Mouse (Mus musculus) heart, embryonic 14.5 days (tissue): Measurements from ENCODE around the gene Noc3l. TPM values are rescaled to one million over a fixed set of nuclear protein-coding genes. Genes with fewer than 3 reads are reported as not detected.

ENCODE experiments used
- ATAC-seq: fragments of 200-750 bp; cut with Nextera tagmentation; 2 replicates; pipeline ENCODE4 v1.8.0; 2017; ENCODE audit warnings: low read depth, moderate TSS enrichment; ENCODE audit not compliant: insufficient number of reproducible peaks, insufficient read depth, low FRiP score
- H3K27ac ChIP-seq, 2 experiments: fragments of 200-500 bp in 1 of 2; fragments of 300-500 bp in 1 of 2; sonication (generic) in 1 of 2; replicated peaks in 1 of 2; 2 replicates each; pipeline ENCODE4 v1.5.1; 2012 to 2014; ENCODE audit warnings: low read depth in 2 of 2, low read length in 2 of 2, control low read depth in 1 of 2, mild to moderate bottlenecking in 1 of 2, mixed read lengths in 1 of 2; ENCODE audit not compliant: control insufficient read depth in 1 of 2, insufficient read depth in 1 of 2
- H3K27me3 ChIP-seq: fragments of 300-500 bp; sonication (generic); 2 replicates; pipeline ENCODE4 v1.6.1; 2014; ENCODE audit warnings: mild to moderate bottlenecking, low read length, control low read depth; ENCODE audit not compliant: control insufficient read depth, insufficient read depth
- H3K36me3 ChIP-seq: fragments of 300-500 bp; sonication (generic); 2 replicates; pipeline ENCODE4 v1.6.1; 2014; ENCODE audit warnings: mild to moderate bottlenecking, control low read depth, low read length, mixed read lengths; ENCODE audit not compliant: control insufficient read depth, insufficient read depth
- H3K4me1 ChIP-seq, 2 experiments: fragments of 200-500 bp in 1 of 2; fragments of 300-500 bp in 1 of 2; sonication (generic) in 1 of 2; 2 replicates each; pipeline ENCODE4 v1.6.1; 2012 to 2014; ENCODE audit warnings: low read length in 2 of 2, control low read depth in 1 of 2, mixed read lengths in 1 of 2; ENCODE audit not compliant: control insufficient read depth in 2 of 2, insufficient read depth in 2 of 2
- H3K4me2 ChIP-seq: fragments of 300-500 bp; sonication (generic); 2 replicates; pipeline ENCODE4 v1.6.1; 2014; ENCODE audit warnings: mild to moderate bottlenecking, low read length
- H3K4me3 ChIP-seq, 2 experiments: fragments of 200-500 bp in 1 of 2; fragments of 300-500 bp in 1 of 2; sonication (generic) in 1 of 2; 2 replicates each; pipeline ENCODE4 v1.5.1; 2012 to 2014; ENCODE audit warnings: low read length in 2 of 2, mild to moderate bottlenecking in 2 of 2, control low read depth in 1 of 2, low read depth in 1 of 2, moderate library complexity in 1 of 2; ENCODE audit not compliant: control insufficient read depth in 1 of 2, insufficient read depth in 1 of 2
- H3K9ac ChIP-seq: fragments of 300-500 bp; sonication (generic); 2 replicates; pipeline ENCODE4 v1.6.1; 2014; ENCODE audit warnings: mild to moderate bottlenecking, low read length
- H3K9me3 ChIP-seq: fragments of 300-500 bp; sonication (generic); 2 replicates; pipeline ENCODE4 v1.6.1; 2016; ENCODE audit warnings: low read length, control low read depth; ENCODE audit not compliant: control insufficient read depth
- WGBS: fragments of 180-500 bp; shearing (Covaris S2); extraction: QIAGEN DNeasy Blood & Tissue Kit; methylation state at CpG from one replicate; pipeline ENCODE4 v1.1.7; 2014; 5-methylcytosine and 5-hydroxymethylcytosine counted together
- polyA plus RNA-seq: library from polyadenylated mRNA; unstranded; fragments of >200 nt; fragmentation: Nextera tagmentation; extraction: Ambion mirVana; gene quantifications from 2 replicates; pipeline ENCODE4 v1.2.1, GENCODE M21; 2014

Gene Noc3l
- polyA plus RNA-seq, 1 experiment from 2014 or later: 4.3 TPM

DNA sequence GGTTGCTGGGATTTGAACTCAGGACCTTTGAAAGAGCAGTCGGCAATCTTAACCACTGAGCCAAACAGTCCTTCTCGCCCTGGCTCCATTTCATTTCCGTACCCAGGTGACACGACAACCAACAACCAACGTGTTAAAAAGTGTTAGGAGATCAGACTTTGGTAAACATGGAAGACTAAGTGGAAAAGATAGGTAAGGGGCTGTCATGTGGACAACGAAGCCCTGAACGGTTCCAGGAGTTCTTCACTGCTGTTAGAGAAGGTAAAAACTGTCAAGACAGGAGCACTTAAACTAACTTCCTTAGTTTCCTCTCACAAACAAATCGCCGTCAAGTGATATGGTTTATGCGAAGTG is 17.0 kb upstream of the Noc3l start:
- H3K27ac ChIP-seq: peak overlapping the region; percentile 74 to 89
- 0 out of 4 replicates have a peak, but pooled peaks cover 0 to 6% of the 10 kb centered on the region in 2 experiments for H3K4me1 ChIP-seq
- WGBS: 26% methylated on average over 10 of the region's 10 CpGs
- peak overlapping the region; percentile 65 for H3K4me2 ChIP-seq
- H3K4me3 ChIP-seq: peak overlapping the region; percentile 82 to 91
- peak overlapping the region; percentile 89 for H3K9ac ChIP-seq
- no peaks in the 10 kb centered on the region for H3K9me3 ChIP-seq
- ATAC-seq: no peak
- H3K36me3 ChIP-seq: no peaks in the 10 kb centered on the region
- no peaks in the 10 kb centered on the region for H3K27me3 ChIP-seq

DNA sequence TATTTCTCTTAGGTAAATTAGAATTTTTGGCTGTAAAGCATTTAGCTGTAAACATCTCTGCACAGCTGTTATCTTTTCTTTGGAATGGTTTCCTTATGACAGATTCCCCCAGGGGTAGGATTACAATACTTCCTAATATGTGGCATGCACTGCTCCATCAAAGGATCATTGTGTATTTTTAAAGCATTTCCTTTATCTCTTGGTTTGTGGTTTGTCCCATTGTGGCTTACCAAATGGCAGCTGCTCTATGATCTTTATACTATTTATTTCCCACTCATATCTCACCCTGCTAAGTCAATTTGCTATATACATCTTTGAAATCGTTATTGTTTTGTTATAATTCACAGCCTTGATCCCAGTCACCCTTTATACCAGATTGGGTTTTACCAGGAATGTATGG is 14.2 kb upstream of the Noc3l start:
- Histone ChIP-seq H3K4me2 (no peak overlapping the region), H3K36me3 (no peaks in the 10 kb centered on the region), H3K4me3 (no peak overlapping the region), H3K27ac (no peak overlapping the region), H3K9me3 (no peaks in the 10 kb centered on the region), H3K4me1 (0 out of 4 replicates have a peak, but pooled peaks cover 0 to 6% of the 10 kb centered on the region in 2 experiments), H3K9ac (no peak overlapping the region), H3K27me3 (no peaks in the 10 kb centered on the region)
- WGBS: 54% methylated on average over 1 of the region's 1 CpGs
- no peak for ATAC-seq

DNA sequence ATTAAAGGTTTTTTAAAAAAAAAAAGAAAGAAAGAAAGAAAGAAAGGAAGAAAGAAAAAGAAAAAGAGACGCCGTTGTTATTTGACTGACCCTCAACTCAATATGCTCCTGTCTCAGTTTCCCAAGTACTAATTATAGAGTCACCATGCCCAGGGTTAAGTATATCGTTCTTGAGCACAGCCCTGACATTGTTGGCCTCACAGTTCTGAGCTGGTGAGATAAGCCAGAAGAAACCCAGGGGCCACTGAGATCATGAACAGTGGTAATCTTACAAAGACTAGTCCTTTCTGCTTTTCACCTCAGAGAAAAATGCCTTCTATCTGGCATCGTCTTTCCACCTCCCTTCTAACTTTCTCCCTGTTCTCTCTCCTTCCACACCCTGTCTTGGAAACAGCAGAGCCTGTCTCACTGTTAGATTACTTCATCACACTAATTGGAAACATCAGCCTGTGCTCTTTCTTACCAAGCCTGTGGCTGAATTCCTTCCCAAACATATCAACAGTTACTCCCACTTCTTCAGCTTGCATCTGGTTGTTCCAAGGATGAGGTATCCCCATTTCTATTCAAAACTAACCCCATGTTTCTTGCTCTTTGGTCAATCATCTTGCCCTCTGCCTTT is 1.3 kb upstream of the Noc3l start:
- Histone ChIP-seq H3K27ac (peak overlapping the region in 1 of 2 experiments; percentile 24; a peak in 2 of 4 replicates), H3K4me2 (no peak overlapping the region), H3K27me3 (no peaks in the 10 kb centered on the region), H3K4me1 (peaks cover 0 to 7% of the 10 kb centered on the region in 2 experiments; a peak in 3 of 4 replicates), H3K9ac (no peak overlapping the region), H3K36me3 (peaks cover 5% of the 10 kb centered on the region), H3K4me3 (no peak overlapping the region), H3K9me3 (no peaks in the 10 kb centered on the region)
- 60% methylated on average over 4 of the region's 4 CpGs for WGBS
- ATAC-seq: no peak

DNA sequence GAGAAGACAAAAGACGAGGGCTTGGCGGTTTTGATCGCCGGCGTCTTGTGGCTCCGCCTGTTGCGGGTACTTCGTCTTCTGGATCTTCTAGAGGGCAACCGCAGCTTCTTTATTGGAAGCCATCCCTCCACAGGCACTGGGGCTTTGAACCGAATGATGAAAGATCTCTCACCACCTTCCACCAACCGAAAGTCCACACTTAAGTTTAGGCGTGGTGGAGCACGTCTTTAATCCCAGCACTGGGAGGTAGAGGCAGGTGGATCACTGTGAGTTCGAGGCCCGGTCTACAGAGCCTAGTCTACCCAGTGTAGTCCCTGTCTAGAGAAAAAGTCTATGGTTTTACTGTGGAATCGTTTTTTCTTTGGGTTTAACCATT is 378 bp upstream of the Noc3l start:
- Histone ChIP-seq H3K27me3 (no peaks in the 10 kb centered on the region), H3K4me3 (peak overlapping the region; percentile 77 to 85), H3K9me3 (no peaks in the 10 kb centered on the region), H3K9ac (peak overlapping the region; percentile 83), H3K4me1 (peaks cover 0 to 7% of the 10 kb centered on the region in 2 experiments; a peak in 3 of 4 replicates), H3K27ac (0 out of 4 replicates have a peak overlapping the region, but pooled peaks of 1 of the 2 experiments have one; percentile 20), H3K36me3 (peaks cover 14% of the 10 kb centered on the region), H3K4me2 (peak overlapping the region; percentile 93)
- ATAC-seq: no peak
- WGBS: 10% methylated on average over 16 of the region's 16 CpGs

DNA sequence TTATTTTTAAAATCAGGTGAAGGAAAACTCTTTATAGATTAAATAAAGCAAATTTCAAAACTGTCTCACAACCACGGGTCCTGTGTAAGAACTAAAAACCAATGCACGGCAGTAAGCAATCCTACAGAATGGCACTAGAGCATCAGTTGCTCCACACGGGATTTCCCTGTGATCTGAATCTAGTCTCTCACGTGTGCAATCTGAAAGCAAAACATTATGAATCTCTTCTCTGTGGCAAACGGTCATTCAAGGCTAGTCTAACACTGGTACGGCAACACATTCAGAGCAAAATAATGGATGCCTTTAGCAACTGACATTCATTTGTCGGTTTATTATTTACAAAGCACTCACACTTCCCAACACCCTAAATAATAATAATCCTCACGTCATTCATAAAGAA is 846 bp downstream of the Noc3l start:
- Histone ChIP-seq H3K36me3 (peaks cover 25% of the 10 kb centered on the region), H3K9ac (peak overlapping the region; percentile 83)

DNA sequence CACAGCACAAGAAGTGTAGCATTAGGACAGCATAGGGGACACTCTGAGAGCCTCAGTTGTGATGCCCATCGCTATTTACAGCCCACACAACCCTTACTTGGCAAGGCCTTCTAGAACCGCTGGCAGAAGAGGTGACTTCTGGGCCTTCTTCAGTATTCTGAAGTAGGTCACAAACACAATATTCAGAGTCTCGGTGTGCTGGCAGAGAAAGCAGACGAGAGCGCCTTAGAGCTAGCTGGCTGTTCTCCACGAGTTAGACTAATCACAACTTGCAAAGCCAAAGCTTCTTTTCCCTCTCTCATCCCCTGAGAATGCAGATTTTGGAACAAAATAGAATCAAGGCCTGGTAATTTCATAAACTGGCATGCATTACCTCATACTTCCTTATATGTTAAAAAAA is 20.2 kb downstream of the Noc3l start:
- H3K4me2 ChIP-seq: no peak overlapping the region
- peaks cover 89% of the 10 kb centered on the region for H3K36me3 ChIP-seq
- H3K4me1 ChIP-seq: no peaks in the 10 kb centered on the region
- no peak overlapping the region for H3K9ac ChIP-seq
- 94% methylated on average over 6 of the region's 6 CpGs for WGBS
- H3K27ac ChIP-seq: no peak overlapping the region
- no peak overlapping the region for H3K4me3 ChIP-seq
- H3K27me3 ChIP-seq: no peaks in the 10 kb centered on the region
- H3K9me3 ChIP-seq: no peaks in the 10 kb centered on the region
- ATAC-seq: no peak

More for the DNA sequence above, 846 bp downstream of the Noc3l start:
- Histone ChIP-seq H3K9me3 (no peaks in the 10 kb centered on the region), H3K4me1 (peaks cover 0 to 7% of the 10 kb centered on the region in 2 experiments; a peak in 3 of 4 replicates), H3K4me2 (peak overlapping the region; percentile 93), H3K27me3 (no peaks in the 10 kb centered on the region), H3K4me3 (peak overlapping the region; percentile 77 to 85; a peak in 3 of 4 replicates), H3K27ac (no peak overlapping the region)
- WGBS: 36% methylated on average over 8 of the region's 8 CpGs
- no peak for ATAC-seq

DNA sequence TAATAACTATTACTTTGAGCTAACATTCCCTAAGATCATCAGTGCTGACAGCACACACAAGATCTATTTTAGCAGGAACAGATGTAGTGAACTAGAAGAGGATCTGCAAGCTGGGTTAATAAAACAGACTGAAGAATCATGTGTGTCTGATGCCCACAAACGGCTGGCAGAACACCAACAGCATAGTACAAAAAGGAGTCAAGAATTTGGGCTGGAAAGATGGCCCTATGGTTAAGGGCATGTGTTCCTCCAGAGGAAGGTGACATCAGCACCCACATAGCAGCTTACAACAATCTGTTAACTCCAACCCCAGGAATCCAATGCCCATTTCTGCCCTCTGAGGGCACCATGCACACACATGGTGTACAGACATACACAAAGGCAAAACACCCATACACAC is 20.7 kb downstream of the Noc3l start:
- peaks cover 89% of the 10 kb centered on the region for H3K36me3 ChIP-seq
- 67% methylated on average over 1 of the region's 1 CpGs for WGBS
- H3K9me3 ChIP-seq: no peaks in the 10 kb centered on the region
- no peak for ATAC-seq
- no peaks in the 10 kb centered on the region for H3K27me3 ChIP-seq
- no peak overlapping the region for H3K4me3 ChIP-seq
- H3K27ac ChIP-seq: no peak overlapping the region
- no peak overlapping the region for H3K9ac ChIP-seq
- H3K4me1 ChIP-seq: no peaks in the 10 kb centered on the region
- H3K4me2 ChIP-seq: no peak overlapping the region

DNA sequence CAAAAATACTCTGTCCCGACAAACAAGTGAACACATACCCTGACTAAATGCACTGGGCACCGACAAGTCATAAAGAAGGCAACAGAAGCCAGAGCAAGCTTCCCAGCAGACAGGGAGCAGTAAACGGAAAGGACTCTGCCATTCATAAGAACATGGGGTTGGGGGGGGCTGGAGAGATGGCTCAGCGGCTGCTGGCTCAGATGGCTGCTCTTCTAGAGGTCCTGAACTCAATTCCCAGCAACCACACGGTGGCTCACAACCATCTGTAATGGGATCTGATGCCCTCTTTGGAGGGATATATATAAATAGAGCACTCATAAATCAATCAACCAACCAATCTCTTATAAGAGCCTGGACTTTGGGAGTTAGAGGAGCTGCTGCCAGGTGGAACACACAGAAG is 22.5 kb downstream of the Noc3l start:
- no peak overlapping the region for H3K4me3 ChIP-seq
- peaks cover 87% of the 10 kb centered on the region for H3K36me3 ChIP-seq
- no peak overlapping the region for H3K4me2 ChIP-seq
- WGBS: 72% methylated on average over 5 of the region's 5 CpGs
- no peaks in the 10 kb centered on the region for H3K27me3 ChIP-seq
- ATAC-seq: no peak
- H3K27ac ChIP-seq: no peak overlapping the region
- no peaks in the 10 kb centered on the region for H3K9me3 ChIP-seq
- H3K9ac ChIP-seq: no peak overlapping the region
- no peaks in the 10 kb centered on the region for H3K4me1 ChIP-seq
